Mouse (Mus musculus) bone marrow, adult 2 months (tissue): Measurements from ENCODE around the gene Olfr857.

ENCODE experiments used
- CTCF ChIP-seq: fragments of 200-500 bp; IDR thresholded peaks from 2 replicates; pipeline ENCODE4 v1.5.1; 2011; ENCODE audit warnings: low read length, control low read depth; ENCODE audit not compliant: control insufficient read depth, insufficient read depth
- POLR2A ChIP-seq: fragments of 200-500 bp; IDR thresholded peaks from 2 replicates; pipeline ENCODE4 v1.6.1; 2011; ENCODE audit warnings: low read depth, mild to moderate bottlenecking, control low read depth, low read length, borderline replicate concordance; ENCODE audit not compliant: control insufficient read depth

DNA sequence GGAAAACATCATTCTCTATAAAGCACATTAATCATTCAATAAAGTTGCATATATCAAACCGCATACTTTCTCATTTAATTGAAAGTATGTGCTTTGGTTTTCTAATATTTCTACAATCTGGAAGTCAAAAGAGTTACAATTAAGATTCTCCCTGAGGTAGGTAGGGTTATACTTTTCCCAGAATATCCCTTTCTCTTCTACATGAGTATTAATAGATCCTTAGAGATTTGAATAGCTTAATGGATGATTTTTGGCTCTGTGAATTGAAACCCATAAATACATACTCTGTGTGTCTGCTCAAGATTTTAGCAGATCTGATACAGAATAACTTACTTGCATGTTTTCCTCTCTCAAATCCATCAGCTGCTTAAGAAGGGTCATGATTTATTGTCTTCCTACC is at the start of gene Olfr857:
- no peak for TF ChIP-seq CTCF
- no peak for TF ChIP-seq POLR2A
